Mouse (Mus musculus) stomach, adult 2 months (tissue): Measurements from ENCODE around the gene Baat. TPM values are rescaled to one million over a fixed set of nuclear protein-coding genes. Genes with fewer than 3 reads are reported as not detected.

Experiments used
- polyA plus RNA-seq: library from polyadenylated mRNA; depleted of rRNA; stranded (reverse); fragments of >200 nt; gene quantifications from 2 replicates; pipeline ENCODE4 v1.2.3, GENCODE M21; 2012; rRNA removed

The Baat gene
- not detected in 2 replicates for polyA plus RNA-seq

DNA sequence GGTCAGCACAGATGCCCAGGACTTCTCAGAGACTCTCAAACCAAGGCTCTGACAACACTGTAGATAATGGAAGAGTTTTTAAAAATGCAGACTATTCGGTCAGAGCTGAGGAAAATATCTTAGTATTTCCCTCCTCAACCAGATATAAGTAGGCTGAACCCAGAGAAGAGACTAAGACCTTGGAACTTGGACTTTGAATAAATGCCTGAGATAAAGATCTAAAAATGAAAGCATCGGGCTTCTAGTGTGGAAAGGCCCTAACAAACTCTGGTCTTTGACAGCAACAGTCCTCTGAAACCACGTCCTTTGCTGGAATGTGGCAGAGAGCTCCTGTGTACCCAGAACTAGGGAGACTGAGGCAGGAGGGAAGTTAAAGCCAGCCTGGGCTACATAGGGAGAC is at the start of gene Baat:
Gene Baat, minus strand, starts transcription at position 172 of the 400 bp plus-strand sequence.

GRCm38 (mm10) chr4:49549383-49549782 is 43.0 kb upstream of the Baat start, which contains the start of gene Aldob:
TSS of gene Aldob (minus strand) at chr4:49549546.

DNA sequence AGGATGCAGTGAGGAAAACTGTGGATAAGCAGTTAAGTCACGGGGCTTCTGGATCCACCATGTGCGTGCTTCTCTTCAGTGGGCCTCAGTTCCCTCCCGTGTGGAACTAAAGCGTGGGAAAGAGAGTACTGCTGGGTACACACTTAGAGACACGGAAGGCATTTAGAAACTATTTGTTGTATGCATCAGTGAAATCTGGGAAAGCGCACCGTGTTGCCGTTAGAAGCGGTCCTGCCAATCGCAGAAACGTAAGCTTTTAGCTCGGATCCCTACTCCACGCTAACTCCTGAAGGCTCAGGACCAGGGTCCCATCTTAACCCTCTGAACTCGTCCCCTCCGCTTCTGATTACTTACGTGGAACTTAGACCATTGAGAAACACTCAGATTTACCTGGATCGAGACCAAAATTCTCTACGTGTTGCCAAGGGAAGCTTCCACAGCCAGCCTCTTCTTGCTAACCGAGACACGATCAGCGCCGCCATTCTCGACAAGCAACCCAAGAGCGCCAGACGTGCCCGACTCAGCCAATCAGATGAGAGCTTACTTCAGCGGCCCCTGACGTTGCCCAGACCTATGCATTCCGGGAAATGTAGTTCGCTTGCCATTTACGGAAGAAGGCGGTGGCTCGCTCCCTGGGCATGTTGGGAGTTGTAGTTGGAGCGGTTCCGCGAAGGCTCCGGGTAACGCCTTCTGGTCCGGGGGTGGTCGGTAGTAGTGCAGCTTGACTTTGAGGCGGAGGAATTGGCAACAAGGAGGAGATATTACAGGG is 14.4 kb upstream of the Baat start, which contains the start of the genes Mrpl50 and Zfp189:
Gene Mrpl50, minus strand, starts transcription at position 522 of the 769 bp plus-strand sequence.
Gene Zfp189, plus strand, starts transcription at position 605 of the 769 bp plus-strand sequence.

GRCm38 (mm10) chr4:49473435-49474100 is 32.8 kb downstream of the Baat start, which contains the start of gene Acnat1:
TSS of gene Acnat1 (minus strand) at chr4:49473912.

Other genes with a start within 250 kb of the Baat start
- gene Acnat2, start 98.4 kb downstream of the Baat start, polyA plus RNA-seq = not detected in 2 replicates
- gene Acnat1, start 32.6 kb downstream of the Baat start, polyA plus RNA-seq = 0.74 and 1.1 TPM in 2 replicates
- 0.12 and 0.48 TPM in 2 replicates for gene Mrpl50, start 14.5 kb upstream of the Baat start, polyA plus RNA-seq
- 0.04 and 0.17 TPM in 2 replicates for gene Zfp189, start 14.6 kb upstream of the Baat start, polyA plus RNA-seq
- 1.9 and 2.4 TPM in 2 replicates for gene Aldob, start 43.0 kb upstream of the Baat start, polyA plus RNA-seq
- gene Tmem246, start 91.3 kb upstream of the Baat start, polyA plus RNA-seq = 66.6 and 119 TPM in 2 replicates
- 6.2 and 7.3 TPM in 2 replicates for gene Rnf20, start 125.4 kb upstream of the Baat start, polyA plus RNA-seq
- not detected in 2 replicates for gene Ppp3r2, start 175.5 kb upstream of the Baat start, polyA plus RNA-seq